Mouse (Mus musculus): ENCODE measurements around the gene Cbfa2t3.

- TF ChIP-seq CTCF (IDR thresholded peaks at IDR 0.05; ENCODE audit: insufficient read depth, low read depth, low read length) (no peak), POLR2A (IDR thresholded peaks at IDR 0.05; ENCODE audit: insufficient read depth, low read depth, low read length) (no peak)
Measured at GRCm38 (mm10) chr8:122639521-122640248, 59.2 kb downstream of the Cbfa2t3 start.
